Mouse (Mus musculus) brain, embryonic 14.5 days (tissue): ENCODE measurements at regions not wholly inside any gene's neighbourhood (a gene's known extent, or its start where the extent isn't known, plus 50 kb on each side); places are given as distances from the start of the nearest gene placed in this dataset.

Experiments
- CTCF ChIP-seq: fragments of 200-500 bp; IDR thresholded peaks from 2 replicates; pipeline ENCODE4 v1.5.1; 2012; ENCODE audit warnings: inconsistent platforms, mild to moderate bottlenecking, moderate library complexity, borderline replicate concordance; ENCODE audit not compliant: insufficient read depth, insufficient read length; ENCODE audit errors: extremely low read depth
- POLR2A ChIP-seq: fragments of 200-500 bp; IDR thresholded peaks from 2 replicates; pipeline ENCODE4 v1.6.1; 2012; ENCODE audit warnings: mild to moderate bottlenecking, inconsistent platforms, borderline replicate concordance; ENCODE audit not compliant: poor library complexity, insufficient read depth, insufficient read length, severe bottlenecking; ENCODE audit errors: extremely low read depth

GRCm38 (mm10) chr8:33997676-33998075, 113.9 kb downstream of the Gm10131 start:
- TF ChIP-seq CTCF (no peak), POLR2A (no peak)
